Mouse (Mus musculus) retina, postnatal 1 day (tissue): ENCODE measurements around the gene Brat1.
A peak's percentile ranks its signal among the peaks of the same experiment; 100 is the strongest.
"Not testable (repeated sequence)": the region's sequence is repeated elsewhere in the genome, so short reads cannot be mapped to it uniquely, and the experiment has no call there.

ENCODE experiments used
- DNase-seq: peaks from one replicate; pipeline ENCODE4 v3.0.0-alpha.2; 2012

The Brat1 gene

DNA sequence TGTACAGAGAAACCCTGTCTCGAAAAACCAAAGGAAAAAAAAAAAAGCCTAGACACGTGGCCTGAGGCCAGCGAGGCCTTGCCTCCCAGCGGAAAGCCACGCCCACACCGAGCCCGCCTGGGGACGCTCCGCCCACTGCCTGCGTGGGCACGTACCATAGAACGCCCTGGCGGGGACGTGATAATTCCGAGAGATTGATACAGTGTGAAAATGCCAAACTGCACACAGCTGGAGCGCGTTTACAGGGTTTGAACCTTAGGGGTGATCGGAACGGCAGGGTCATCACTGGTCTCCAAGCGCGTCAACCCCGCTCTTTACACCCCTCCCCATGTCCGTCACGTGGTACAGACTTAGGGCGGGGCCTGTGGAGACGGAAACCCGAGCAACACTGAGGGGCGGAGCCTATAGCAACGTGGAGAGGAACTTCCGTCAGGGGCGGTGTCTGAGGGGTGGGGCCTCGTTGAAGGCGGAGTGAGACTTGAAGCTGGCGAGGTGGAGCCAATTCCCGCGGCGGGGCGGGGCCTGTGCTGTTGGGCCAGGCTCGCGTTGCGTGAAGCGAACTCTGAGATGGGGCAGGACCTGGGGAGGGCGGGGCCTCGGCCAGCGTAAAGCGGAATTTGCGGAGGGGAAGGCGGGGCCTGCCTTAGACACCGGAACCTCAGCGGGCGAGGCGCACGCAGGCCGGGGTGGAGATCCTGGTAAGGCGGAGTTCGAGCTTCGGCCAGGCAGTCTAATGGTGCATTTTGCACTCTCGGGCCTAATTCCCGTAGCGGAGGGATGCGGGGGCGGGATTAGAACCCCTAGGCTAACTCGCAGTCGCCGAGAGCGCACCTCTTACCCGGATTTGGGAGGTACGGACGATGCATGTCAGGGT, at the start of gene Brat1:
Gene Brat1 (plus strand): TSS at position 634 of the 874 bp plus-strand sequence.
- peak; percentile 100 for DNase-seq

DNA sequence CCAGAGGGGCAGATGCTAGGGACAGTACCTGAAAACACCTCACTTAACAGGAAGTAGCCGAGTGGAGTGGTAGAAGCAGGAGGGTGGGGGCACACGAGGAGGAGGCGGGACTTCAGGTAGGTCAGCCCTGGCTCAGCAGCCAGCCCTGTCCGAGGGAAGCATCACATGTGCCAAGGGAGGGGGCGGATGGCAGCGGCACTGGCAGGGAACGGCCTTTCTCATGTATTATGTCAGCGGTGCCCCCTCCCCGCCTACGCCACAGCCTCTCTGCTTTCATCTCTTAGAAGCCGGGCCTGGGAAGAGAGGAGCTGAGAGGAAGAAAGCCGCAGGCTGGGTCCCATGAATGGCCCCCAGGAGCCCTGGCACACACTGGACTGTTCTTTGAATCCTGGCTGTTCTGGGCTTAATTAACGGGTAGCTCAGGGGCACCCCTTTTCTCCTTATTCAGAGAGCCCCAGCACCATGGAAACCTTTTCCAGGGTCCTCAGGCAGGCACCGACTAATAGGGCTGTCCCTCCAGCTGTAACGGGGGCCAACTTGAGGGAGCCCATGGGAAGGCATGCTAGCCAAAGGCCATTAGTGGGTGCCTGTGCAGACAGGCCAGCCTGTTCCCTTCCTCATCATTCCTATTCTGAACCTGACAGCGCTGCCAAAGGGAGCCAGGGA, 45.1 kb upstream of the Brat1 start:
- peak; percentile 61 for DNase-seq

DNA sequence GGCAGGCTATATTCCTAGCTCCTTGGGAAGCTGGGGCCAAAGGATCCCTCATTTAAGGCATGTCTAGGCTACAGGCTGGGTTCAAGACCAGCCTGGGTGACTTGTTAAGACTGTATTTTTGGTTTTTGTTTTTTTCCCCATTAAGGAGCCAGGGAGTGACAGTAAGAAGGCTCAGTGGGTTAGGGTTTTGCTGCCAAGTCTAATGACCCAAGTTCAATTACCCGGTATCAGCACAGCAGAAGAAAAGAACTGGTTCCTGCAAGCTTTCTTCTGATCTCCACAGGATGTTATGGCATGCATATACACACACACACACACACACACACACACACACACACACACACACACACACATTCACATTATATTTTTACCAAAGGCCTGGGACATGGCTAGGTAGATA, 44.4 kb upstream of the Brat1 start:
- no peak for DNase-seq

DNA sequence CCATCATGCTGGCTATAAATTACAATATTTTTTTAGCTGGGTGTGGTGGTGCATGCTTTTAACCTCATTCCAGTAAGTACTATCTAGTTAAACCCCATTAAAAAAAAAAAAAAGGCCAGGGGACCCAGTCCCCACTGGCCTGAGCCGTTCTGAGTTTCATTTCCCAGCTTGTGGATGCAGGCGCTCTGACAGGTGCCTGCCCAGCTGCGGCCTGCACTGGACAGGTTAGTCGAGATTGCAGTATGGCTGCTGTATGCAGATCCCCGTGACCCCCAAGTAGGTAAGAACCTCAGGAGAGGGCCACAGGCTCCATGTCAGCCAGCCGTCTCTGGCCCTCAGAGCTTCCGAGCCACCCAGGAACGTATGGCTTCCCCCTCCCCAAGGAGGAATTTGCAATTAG, 43.4 kb upstream of the Brat1 start:
- no peak for DNase-seq

DNA sequence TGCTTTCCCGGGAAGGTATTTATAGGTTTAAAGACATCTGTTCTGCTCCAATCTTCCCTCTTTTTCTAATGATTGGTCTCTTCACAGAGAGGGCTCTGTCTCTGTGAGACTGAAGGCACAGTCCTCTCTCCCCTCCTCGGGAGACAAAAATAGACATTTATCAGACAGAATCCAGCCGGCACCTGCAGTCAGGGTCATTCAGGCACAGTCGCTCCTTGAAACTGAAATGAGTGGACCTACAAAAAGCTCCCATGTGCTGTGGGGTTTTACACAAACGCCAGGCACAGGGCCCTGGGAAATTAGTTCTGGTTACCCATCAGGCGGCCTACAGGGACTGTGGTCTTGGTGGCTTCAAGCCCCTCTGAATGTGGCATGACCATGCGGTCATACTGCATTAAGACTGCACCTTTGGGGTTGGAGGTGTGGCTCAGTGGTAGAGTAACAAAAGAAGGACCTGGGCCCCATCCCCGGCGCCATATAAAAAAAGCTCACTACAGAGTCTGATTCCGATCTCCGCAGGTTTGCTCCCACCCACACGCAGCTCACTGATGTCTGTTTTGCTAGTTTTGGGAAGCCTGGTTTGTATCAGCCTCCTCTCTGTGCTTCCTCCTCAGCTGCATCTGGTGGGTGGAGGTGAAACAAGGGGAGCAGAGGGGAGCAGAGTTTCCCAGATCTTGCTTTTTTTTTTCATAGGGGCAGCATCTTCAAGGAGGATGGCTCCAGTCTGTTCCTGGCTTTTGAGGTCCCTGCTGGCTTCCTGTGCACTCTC, 42.8 kb upstream of the Brat1 start:
- no peak for DNase-seq

DNA sequence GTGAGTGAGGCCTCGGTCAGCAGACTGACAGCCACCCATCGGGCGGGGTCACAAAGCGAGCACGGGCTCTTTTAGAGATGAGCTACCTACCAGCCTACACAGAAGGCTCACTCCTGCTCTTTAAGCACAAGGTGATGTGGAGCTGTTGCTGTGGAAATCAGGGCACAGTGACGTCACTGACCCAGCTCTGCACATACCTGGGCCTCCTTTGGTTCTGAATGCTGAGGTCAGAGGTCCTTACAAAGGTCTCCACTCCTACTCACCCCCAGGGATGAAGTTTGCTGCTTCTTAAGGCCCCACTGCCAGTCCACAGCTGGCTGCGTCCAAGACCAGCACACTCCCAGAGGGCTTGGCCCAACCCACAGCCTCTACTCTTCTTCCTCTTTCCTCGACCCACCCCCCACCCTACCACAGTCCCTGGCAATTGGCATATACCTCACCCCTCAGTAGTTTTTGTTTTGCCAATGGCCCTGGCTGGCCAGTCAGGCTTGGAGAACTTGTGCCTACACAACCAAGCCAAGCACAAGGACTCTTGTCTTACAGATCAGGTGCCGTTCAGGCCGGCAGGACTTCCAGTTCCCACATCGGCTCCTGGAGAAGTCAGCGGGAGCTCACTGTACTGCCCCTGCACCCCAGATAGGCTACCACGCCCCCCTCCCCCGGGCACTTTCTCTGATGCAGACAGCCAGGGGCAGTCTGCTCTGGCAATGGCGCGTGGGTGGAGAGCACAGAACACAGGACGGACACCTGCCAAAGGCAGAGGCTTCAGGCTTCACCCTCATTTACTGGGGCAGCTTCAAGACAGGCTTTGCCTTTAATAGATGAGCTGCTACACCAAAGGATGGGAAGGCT, 41.8 kb upstream of the Brat1 start:
- DNase-seq = no peak

DNA sequence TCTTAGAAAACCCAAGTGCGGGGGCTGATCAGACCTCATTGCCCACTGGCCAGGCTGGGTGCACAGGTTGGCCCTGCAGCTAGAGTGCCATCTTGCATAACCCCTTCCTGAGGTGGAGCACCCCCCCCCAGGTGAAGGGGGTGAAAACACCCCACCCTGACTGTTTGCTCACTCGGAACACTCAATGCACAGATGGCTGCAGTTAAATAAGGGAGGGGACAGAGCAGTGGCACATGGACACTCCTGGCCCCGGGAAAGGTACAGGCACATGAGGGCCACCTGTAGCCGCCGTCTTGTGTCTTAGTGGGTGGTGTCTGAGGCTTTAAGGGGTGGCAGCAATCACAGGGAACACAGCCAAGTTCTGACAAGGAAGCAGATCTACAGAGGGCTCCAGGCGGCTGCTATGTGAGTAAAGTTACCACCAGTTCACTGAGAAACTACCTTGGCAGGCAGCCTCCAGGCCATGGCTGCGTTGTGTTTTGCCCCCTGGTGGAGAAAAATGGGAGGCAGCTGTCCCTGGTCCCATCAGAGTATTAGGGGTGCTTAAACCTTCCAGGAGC, 41.1 kb upstream of the Brat1 start:
- peak; percentile 63 for DNase-seq

DNA sequence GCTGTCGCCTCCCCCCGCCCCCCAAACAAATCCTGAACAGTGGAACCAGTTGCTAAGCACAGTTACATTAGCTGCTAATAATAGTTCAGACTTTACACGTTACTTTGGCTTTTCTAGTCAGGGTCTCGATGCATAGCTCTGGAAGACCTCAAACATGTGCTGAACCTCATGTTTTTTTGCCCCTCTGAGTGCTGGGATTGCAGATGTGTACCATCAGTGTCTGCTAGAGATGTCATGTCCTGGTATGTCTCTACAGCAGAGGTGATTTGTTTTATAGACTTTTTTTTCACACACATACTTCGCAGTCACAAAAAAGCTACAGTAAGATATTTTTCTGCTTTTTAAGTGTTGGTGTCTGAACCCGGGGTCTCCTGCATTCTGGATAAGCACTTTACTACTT, 32.7 kb upstream of the Brat1 start:
- no peak for DNase-seq

DNA sequence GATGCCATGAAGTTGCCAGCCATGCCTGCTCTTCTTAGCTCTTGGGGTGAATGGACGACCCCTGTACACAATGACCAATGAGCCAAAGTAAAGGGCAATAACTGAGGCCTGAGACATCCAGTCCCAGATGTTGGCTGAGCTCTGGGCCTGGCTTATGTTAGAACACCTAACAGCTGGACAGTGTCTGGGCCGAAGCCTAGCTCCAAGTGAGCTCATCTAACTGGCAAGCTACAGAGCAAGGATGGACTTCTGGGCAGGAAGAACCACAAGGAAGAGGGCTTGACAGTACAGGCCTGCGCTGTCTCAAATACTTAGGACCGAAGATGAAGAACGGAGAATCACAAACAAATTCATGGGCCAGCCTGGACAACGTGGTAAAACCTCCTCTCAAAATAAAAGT, 32.2 kb upstream of the Brat1 start:
- DNase-seq = not testable (repeated sequence)

DNA sequence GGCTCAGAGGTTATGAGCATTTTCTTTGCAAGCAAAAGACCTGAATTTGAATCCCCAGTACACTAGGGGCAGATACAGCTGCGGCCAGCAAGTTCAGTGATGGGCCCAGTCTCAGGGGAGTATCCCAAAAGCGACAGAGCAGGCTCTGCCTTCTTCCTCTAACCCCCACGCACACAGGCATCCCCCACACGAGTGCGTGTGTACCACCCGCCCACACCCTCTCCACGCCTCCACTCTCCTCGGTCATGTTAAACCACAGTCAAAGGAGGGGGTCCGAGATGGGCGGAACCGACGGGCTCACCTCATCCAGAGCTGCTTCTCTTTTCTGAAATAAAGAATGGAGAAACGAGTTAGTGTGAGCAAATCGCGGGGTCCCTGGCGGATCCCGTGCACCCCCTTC, 30.8 kb upstream of the Brat1 start:
- no peak for DNase-seq

DNA sequence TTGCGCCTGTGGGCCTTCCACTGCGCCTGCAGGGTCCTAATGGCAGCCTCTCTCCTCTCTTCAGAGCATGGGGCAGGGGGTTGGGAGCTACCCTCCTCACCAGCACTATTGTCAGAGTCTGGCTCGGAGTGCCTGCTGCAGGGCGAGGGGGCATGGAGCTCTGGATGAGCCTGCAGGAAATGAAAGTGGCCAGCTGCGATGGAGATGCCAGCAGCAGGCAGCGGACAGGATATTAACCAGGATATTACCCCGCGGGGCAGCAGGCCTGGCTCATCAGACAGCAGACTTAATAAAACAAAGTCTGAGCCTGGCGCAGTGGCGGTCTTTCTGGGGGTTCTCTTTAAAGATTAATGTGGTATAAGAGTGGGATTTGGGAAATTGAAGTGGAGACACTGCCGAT, 29.7 kb upstream of the Brat1 start:
- no peak for DNase-seq

DNA sequence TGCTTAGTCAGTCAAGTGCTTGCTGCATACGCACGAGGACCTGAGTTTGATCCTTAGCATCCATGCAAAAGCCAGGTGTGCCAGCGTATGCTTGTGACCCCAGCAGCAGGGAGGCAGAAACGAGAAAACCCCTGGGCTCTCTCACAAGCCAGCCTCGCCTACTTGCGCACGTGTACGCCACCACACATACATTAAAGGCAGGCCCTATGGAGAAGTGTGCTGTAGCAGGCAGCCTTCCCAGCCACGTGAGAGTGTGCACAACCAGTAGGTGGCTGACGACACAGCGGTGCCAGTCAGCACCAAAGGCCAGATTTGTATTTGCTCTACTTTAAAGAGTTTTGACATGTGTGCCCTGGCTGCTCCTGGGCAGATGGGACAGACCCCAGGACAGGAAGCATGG, 29.2 kb upstream of the Brat1 start:
- DNase-seq = no peak

DNA sequence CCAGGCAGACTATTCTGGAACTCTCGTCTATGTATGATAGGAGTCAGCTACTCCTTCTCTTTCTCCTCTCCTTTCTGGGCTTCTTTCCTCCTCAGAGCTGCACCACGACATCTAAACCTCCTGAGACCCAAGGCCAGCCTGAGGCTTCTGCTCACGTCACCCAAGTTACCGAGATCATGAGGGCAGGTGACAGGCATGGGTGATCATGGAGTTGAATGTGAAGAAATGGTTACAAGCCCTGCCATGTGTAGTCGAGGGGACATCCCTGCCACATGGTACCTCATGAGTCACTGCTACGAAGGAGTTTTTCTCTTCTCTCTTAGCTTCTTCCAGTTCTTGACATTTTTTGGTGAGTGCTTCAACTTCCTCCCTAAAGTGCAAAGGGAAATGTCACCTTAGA, 27.7 kb upstream of the Brat1 start:
- no peak for DNase-seq

DNA sequence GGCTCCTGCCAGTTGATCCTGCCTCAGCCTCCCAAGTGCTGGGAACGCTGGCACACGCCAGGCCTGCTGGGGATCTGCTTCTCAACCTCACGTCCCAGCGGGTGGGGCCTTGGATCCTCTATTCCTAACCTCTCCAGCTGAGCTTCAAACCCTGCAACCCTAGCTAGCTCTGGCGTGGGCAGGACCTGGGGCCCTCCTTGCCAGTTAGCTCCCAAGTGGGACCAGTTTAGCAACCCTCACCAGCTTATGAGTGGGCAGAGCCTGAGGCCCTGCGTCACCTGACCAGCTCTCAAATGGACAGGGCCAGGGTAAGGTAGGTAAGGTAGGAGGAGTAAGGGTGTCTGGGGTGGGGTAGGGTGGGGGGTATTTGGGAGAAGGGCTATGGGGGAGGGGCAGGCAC, 24.8 kb upstream of the Brat1 start:
- DNase-seq = no peak

DNA sequence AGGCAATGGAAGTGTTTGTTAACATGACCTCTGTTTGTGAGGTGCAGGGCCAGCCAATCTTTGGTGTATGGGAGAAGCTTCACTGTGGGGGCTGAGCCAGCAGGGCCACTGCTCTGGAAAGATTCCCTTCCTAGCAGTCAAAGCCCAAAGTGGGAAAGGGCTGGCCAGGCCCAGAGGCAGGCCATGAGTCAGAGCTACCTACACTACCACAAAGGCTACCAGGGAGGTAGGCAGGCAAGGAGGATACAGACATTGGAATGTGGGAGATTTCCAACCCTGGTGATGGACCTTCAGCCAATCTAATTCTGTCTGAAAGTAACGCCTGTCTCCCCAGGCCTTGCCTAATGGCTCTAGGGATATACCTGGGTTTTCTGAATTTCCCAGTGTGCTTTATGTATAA, 23.9 kb upstream of the Brat1 start:
- no peak for DNase-seq

DNA sequence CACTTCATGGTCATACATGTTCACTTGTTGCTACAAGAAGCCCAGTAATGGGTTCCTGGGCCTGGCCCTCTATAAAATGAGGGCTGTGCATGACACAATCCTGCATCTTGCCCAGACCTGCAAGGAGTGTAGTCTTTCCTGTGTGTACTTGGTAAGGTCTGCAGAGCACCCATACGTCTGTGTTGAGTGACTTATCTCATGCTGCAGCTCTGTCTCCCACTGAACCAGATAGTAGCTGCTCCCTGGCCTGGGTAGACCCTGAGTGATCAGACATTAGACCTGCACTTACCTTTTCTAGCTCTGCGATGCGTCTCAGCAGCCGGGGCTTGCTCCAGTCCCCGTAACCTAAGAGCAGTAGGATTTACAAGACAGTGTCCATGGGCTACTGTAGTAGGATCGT, 22.7 kb upstream of the Brat1 start:
- no peak for DNase-seq

DNA sequence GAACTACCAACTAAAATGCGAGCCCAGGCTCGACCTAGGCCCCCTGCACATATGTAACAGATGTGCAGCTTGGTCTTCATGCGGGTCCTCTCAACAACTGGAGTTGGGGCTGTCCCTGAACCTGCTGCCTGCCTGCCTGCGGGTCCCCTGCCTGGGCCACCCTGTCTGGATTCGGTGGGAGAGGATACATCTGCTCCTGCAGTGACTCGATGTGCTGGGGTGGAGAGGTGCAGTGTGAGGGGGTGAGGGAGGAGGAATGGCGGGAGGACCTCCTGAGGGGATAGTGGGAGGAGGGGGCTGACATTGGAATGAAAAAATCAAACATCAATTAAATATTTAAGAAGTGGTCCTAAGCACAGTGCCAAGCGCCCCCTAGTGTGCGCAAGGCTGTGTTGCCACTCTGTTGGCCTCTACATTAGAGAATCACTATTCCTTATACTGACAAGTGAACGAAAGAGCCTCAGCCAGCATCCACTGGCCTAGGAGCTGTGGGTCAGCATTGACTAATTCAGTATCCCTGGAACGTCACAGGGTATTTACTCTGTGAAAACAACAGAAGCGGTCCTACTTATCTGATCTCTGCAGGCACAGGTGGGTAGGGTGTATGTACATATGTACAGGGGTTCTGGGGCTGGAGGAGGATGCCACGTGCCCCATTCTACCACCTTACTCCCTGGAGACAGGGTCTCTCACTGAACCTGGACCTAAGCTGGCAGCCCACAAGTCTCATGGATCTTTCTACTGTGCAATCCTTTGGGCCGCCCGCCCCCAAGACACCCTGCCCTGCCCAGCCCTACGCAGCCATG, 20.3 kb upstream of the Brat1 start:
- DNase-seq = peak; percentile 64

DNA sequence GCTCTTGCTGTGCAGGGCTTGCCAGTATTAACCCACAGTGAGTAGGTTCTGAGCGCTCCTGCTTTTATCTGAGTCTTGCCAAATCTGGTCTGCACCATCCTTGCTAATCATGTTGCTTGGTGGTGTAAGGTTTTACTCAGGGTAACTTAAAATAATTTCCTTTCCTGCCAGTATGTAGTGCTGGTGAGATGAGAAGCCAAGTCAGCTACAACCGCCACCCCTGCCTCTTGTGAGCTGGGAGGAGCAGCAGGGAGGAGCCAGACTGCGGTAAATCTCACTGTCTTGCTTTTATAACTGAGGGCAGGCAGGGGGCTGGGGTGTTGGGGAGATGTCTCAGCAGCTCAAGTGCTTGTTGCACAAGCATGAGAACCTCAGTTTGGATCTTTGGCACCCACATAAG, 16.4 kb upstream of the Brat1 start:
- DNase-seq = no peak

DNA sequence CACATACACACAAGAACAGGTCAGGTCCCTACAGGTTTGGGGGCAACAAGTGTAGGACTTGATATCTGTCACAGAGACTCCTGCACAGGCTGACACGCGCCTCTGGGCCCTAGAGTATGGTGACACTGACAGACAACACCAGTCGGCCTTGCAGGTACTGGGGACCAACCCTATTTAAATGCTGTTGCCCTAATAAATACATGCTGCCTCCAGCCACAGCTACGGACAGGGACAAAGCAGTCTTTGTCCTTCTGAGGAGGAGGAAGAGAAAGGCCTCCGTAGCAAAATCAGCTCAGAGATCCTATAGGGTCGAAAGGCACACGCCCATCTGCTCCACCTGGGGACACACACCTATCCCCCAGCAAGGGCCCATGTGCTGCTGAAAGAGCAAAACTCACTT, 8.8 kb upstream of the Brat1 start:
- DNase-seq = no peak

DNA sequence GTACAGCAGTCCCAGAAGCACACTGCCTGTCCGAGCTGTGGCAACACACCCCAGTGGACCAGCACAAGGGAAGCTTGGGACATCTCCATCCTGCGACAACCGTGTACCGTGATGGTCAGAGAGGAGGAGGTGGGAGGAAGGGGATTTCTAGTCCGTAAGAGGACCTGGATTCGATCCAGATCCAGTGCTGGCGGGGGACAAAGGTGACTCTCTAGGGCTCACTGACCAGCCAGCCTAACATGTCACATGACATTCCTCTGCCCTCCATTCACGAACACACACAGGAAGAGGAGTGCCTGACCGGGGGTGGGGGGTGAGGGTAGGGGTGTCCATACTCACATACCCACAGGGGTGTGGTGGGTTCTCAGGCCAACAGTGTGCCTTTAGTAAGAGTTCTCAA, 5.0 kb upstream of the Brat1 start:
- DNase-seq = no peak

DNA sequence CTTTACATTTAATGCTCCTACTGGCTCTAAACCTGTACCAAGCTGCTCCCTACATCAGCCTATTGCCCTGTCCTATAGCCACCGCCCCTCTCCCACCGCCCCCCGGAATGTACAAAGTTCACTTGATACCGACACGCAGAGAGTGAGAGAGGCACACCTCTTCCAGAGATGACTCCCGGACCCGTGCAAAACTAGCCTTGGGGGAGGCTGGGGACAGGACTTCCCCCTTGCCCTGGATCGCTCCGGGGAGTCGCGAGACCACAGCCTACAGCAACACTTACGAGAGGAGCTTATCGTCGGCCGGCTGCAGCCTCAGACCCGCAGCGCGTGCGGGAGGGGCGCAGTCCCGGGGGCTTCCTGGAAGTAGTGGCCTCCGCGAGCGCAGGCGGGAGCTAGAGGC, 3.1 kb upstream of the Brat1 start:
- DNase-seq = no peak

DNA sequence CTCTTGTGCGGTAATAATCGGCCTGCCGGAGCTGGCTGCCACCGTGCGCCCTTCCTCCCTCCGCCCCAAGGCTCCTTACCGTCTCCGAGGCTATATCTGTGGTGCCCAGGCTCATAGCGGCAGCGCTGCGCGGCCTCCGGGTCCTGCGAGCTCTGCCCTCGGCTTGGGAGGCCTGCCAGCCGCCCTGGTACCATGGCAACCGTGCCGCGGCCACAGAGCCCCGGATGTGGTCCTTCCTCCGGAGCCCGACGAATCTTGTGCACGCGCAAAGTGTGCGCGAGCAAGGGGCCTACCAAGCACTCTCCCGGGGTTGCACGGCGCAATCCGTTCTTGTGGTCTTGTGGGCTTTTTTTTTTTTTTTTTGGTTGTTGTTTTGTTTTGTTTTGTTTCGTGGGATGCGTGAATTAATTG, 2.7 kb upstream of the Brat1 start, which contains the start of gene Iqce:
Gene Iqce (minus strand): TSS at position 276 of the 411 bp plus-strand sequence.
- peak; percentile 96 for DNase-seq
